Mouse (Mus musculus) kidney, postnatal 10 days (tissue): ENCODE data around the gene Klrb1c.
A peak's percentile ranks its signal among the peaks of the same experiment; 100 is the strongest.
"Not testable (repeated sequence)": the region's sequence is repeated elsewhere in the genome, so short reads cannot be mapped to it uniquely, and the experiment has no call there.

ENCODE experiments used
- DNase-seq: peaks from one replicate; pipeline ENCODE4 v3.0.0; 2021; ENCODE audit warnings: mixed read lengths

Klrb1c gene

DNA sequence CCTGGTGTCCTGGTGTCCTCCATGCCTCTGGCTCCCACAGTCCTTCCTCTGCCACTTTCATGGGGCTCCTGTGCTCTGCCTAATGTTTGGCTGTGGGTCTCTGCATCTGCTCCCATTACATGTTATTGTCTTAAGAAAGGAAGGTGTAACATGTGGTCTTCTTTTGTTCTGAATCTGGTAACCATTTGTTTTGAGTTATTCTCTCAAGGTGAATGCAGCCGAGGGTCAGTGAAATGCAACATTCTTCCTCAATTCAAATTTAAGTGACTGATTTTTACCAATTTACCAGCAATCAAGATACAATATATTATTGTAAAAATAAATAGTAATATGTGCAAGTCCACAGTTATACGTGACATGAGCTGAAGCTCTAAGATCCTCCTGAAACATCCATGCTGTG lies at the start of gene Klrb1c:
Klrb1c (minus strand) TSS at position 101 of the 400 bp plus-strand sequence.
- no peak for DNase-seq

- DNase-seq = peak; percentile 34
These were observed 48.7 kb upstream of the Klrb1c start for GRCm38 (mm10) chr6:128837454-128838341.

GRCm38 (mm10) chr6:128836955-128837334 lies 47.9 kb upstream of the Klrb1c start:
- no peak for DNase-seq

- no peak for DNase-seq
These were observed 47.4 kb upstream of the Klrb1c start for GRCm38 (mm10) chr6:128836191-128836954.

GRCm38 (mm10) chr6:128835571-128835970 lies 46.6 kb upstream of the Klrb1c start:
- DNase-seq = no peak

GRCm38 (mm10) chr6:128833046-128833445 lies 44.0 kb upstream of the Klrb1c start:
- DNase-seq = no peak

- DNase-seq = no peak
These were observed 40.8 kb upstream of the Klrb1c start for GRCm38 (mm10) chr6:128829837-128830236.

GRCm38 (mm10) chr6:128826781-128827180 lies 37.8 kb upstream of the Klrb1c start:
- no peak for DNase-seq

DNA sequence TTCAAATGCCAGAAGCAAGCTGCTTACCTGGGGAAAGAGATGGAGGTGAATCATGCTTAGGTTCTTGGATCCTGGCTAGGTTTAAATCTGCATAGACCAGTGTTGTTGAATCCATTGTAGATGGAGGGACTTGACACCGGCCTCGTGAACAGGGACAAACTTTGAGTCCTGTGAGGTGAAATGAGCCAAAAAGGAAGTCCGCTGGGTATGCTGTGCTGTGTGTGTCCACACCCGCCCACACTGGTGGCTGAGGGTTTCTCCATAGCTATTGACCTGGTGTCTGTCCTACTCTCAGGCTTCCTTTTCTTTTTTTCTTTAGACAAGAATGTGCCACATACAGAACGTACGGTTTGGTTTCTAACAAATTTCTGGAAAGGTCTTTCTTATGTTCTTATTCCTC lies 37.1 kb upstream of the Klrb1c start, which contains the start of the genes Gm44511 and Klrb1b:
Gm44511 (minus strand) TSS at position 184 of the 400 bp plus-strand sequence.
Klrb1b (minus strand) TSS at position 200 of the 400 bp plus-strand sequence.
- DNase-seq = no peak

- no peak for DNase-seq
These were observed 29.2 kb upstream of the Klrb1c start for GRCm38 (mm10) chr6:128818083-128818802.

DNA sequence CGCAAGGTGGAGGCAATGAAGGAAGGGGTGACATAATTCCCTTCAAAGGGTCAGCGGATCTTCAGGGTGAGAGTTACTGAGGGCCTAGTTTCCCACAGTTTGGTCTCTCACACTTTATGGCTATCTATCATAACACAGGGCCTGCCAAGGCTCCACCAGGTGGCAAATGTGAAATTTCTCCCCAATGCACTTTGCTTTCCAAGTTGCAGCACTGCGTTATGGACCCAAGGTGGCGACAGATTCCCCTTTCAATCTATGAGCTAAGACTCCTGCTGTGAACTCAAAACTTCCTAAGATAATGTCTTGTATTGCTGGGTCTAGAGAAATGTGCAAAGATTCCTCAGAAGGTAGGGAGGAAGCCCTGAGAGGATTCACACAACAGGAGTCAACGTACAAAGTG lies 19.5 kb upstream of the Klrb1c start:
- DNase-seq = peak; percentile 51

- DNase-seq = no peak
These were observed 18.0 kb upstream of the Klrb1c start for GRCm38 (mm10) chr6:128807021-128807420.

DNA sequence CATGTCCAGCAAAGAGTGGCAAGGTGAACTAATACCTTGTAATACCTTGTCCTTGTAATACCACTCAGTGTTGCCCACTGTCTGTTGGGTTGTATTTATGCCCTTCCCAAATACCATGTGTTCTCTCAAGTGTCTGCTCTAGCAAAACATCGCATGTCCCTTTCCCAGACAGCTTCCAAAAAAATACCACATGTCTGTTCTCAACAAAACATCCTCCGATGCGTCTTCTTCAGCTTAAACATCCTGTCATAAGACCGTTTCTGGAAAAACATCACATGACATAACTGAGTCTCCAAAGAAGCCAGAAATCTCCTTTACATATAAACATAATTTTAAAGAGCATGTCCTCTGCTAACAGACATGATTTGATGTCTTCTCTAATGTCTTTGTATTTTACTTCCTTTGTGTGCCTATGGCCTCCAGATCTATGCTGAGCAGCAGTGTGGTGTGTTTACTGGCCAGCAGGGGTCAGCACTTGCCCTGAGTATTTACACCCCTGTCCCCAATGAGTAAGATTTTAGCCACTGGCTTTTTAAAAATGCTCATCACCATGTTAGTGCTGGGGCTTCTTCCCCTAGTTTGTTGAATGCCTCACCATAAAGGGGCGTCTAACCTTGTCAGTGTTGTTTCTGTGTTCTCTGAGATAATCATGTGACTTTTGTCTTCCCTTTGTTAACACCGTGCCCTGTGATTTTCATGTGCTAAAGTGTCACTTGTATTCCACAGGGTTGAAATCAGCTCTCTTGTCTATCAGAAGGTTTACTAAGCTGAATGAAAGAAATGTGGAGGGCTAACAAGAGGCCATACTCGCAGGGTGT lies 16.0 kb upstream of the Klrb1c start:
- peak; percentile 84 for DNase-seq

- peak; percentile 98 for DNase-seq
These were observed 14.2 kb upstream of the Klrb1c start for GRCm38 (mm10) chr6:128802999-128803857.

- DNase-seq = no peak
These were observed 13.5 kb upstream of the Klrb1c start for GRCm38 (mm10) chr6:128802557-128802956.

GRCm38 (mm10) chr6:128800696-128801095 lies 11.7 kb upstream of the Klrb1c start:
- DNase-seq = not testable (repeated sequence)

GRCm38 (mm10) chr6:128799896-128800270 lies 10.9 kb upstream of the Klrb1c start:
- DNase-seq = no peak

GRCm38 (mm10) chr6:128799144-128799895 lies 10.3 kb upstream of the Klrb1c start:
- peak; percentile 86 for DNase-seq

DNA sequence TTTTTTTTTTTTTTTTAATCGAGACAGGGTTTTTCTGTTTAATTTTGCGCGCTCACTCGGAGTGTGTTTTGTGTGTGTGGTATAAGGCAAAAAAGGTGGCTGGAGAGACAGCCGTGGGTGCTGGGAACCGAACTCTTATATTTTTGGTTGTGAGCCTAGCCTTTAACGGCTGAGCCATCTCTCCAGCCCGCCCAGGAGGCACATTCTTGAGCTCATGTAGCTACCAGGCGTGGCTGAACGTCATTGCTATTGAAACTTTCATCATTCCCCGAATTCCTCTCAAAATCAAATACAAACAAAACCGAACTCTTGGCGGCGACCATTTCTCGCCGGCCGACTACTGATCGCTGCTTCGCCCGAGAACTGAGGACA lies 9.7 kb upstream of the Klrb1c start:
- DNase-seq = peak; percentile 82
